ENCODE assay signal across 8 mouse cellular contexts in the genomic region with DNA sequence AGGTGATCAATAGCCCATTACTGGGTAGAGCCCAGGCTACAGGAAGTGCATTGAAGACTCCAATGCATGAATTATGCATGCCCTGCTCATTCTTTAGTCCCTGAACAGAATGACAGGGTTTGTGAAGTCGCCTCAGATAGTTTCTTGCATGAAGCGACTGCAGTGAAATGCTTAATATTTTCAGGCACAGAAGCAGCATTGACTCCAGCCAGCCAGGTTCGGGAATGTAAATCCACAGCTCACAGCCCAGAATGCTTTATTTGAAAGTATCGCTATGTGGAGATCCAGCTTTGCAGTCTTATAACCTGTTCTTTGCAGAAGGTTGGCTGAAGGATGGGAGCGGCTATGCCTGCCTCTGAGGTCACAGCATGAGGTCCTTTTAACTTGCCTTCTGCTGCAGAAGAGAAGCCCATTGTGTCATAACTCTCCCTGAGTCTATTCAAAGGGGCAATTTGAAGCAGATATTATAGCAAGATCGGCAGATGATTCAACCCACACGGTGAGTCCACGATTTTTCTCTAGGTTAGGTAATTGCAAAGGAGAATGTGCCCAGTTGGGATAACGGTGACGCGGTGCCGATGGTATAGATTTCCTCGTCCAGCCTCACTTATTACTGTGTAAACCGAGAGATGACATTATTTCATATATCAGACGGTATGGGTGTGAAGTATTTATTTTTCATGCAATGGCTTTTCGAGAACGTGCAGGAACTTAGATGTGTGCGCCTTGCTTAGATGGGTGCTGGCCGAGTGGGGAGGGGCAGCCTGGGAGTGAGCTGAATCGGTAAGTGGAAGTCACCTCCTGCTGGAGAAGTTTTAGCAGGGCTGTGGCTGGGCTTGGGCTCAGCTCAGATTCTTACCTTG.
DNase-seq lines count a peak whose midpoint lies in the region; ATAC-seq lines count a peak whose summit lies in the region.

No protein-coding gene starts in this region.

- peak; percentile 50 for DNase-seq in Muller cell, postnatal 12 days (ENCODE audit: inconsistent ontology term)
- peak; percentile 75 for DNase-seq in cerebellum, adult 9-10 months
- DNase-seq in frontal cortex, postnatal 10 days (ENCODE audit: low spot score in 2 of 2), result peak; percentile 26
- DNase-seq in left cerebral cortex, postnatal 4 days, result peak; percentile 59
- DNase-seq in right cerebral cortex, postnatal 36 days (ENCODE audit: low spot score in 2 of 2), result peak; percentile 28 to 46
- no peak for DNase-seq in lung, postnatal 25 days (ENCODE audit: low spot score)

- intact Hi-C loops in left cerebral cortex, postnatal 4 days (cut with DNase I), result no loop called here

- ATAC-seq in megakaryocyte, adult 5-6 weeks (ENCODE audit: poor library complexity, severe bottlenecking), result no peak
- no peak for ATAC-seq in megakaryocyte-erythroid progenitor cell, adult 5-6 weeks (replicated peaks; ENCODE audit: low FRiP score, low TSS enrichment, poor library complexity, severe bottlenecking)
